Comparison of ENCODE assay signal across 8 mouse cellular contexts in genomic region chr1:170868107-170868904, GRCm38 (mm10). TPM values are rescaled to one million over a fixed set of nuclear protein-coding genes. Genes with fewer than 3 reads are reported as not detected.
DNase-seq lines count a peak whose midpoint lies in the region.

No protein-coding gene starts in this region.

- peaks cover 36% of the 10 kb centered on the region for H3K4me1 ChIP-seq in megakaryocyte, embryonic 14.5 days

- peak; percentile 52 to 64 for DNase-seq in adrenal gland, adult 18-20 months (ENCODE audit: low spot score in 2 of 2)
- peak; percentile 95 for DNase-seq in embryo, embryonic 10.5 days (ENCODE audit: low spot score)
- DNase-seq in gastrocnemius, postnatal 10 days: peak; percentile 27
- DNase-seq in induced T-regulatory cell, adult 2 months (ENCODE audit: low read depth): peak; percentile 73
- peak; percentile 64 to 65 for DNase-seq in left cerebral cortex, adult 8-10 months (ENCODE audit: low spot score in 2 of 2)
- DNase-seq in right cerebral cortex, adult 2 months (ENCODE audit: low spot score in 2 of 2): peak; percentile 85 to 89
- peak; percentile 85 for DNase-seq in yolk sac, embryonic 10.5 days (ENCODE audit: low spot score)

- peak overlapping the region; percentile 95 for H3K4me3 ChIP-seq in megakaryocyte, embryonic 14.5 days (replicated peaks)

- no peaks in the 10 kb centered on the region for H3K27me3 ChIP-seq in megakaryocyte, embryonic 14.5 days (replicated peaks)

- no peaks in the 10 kb centered on the region for H3K9me3 ChIP-seq in megakaryocyte, embryonic 14.5 days

- H3K36me3 ChIP-seq in megakaryocyte, embryonic 14.5 days (replicated peaks; ENCODE audit: low read length): peaks cover 23% of the 10 kb centered on the region

RNA-seq across cellular contexts. Expression of gene Atf6, which starts 0.7 kb away (rescaled TPM):
- 10 to 100 TPM; 34.8 to 36.9 TPM for total RNA-seq in adrenal gland, adult 18-20 months (2021)
- 10 to 100 TPM; 17.2 to 17.5 TPM for total RNA-seq in gastrocnemius, postnatal 10 days (2021)
- total RNA-seq in left cerebral cortex, adult 8-10 months (2022): 10 to 100 TPM; 51.3 to 62.1 (median 55.1) TPM
- 3.1 and 4.8 TPM in 2 replicates for polyA plus RNA-seq in megakaryocyte, embryonic 14.5 days (2012; ENCODE audit: insufficient read depth, low replicate concordance)

RNA-seq across cellular contexts. Expression of gene Gm26620, which starts 16.6 kb away (rescaled TPM):
- under 1 TPM; 0.51 to 0.53 TPM for total RNA-seq in adrenal gland, adult 18-20 months (2021)
- under 1 TPM; 0.45 to 0.80 TPM for total RNA-seq in gastrocnemius, postnatal 10 days (2021)
- total RNA-seq in left cerebral cortex, adult 8-10 months (2022): under 1 TPM in 3 of 4 experiments, not detected in 1; 0.46 to 0.87 (median 0.48) TPM
- 3.3 and 14.1 TPM in 2 replicates for polyA plus RNA-seq in megakaryocyte, embryonic 14.5 days (2012; ENCODE audit: insufficient read depth, low replicate concordance)

RNA-seq across cellular contexts. Expression of gene Dusp12, which starts 17.0 kb away (rescaled TPM):
- 10 to 100 TPM; 13.5 to 18.2 TPM for total RNA-seq in adrenal gland, adult 18-20 months (2021)
- total RNA-seq in gastrocnemius, postnatal 10 days (2021): 1 to 10 TPM; 7.5 to 9.7 TPM
- 10 to 100 TPM; 17.1 to 23.1 (median 19.1) TPM for total RNA-seq in left cerebral cortex, adult 8-10 months (2022)
- polyA plus RNA-seq in megakaryocyte, embryonic 14.5 days (2012; ENCODE audit: insufficient read depth, low replicate concordance): 2.7 and 7.6 TPM in 2 replicates

RNA-seq across cellular contexts. Expression of gene Fcrlb, which starts 44.4 kb away (rescaled TPM):
- total RNA-seq in adrenal gland, adult 18-20 months (2021): not detected
- not detected for total RNA-seq in gastrocnemius, postnatal 10 days (2021)
- total RNA-seq in left cerebral cortex, adult 8-10 months (2022): 1 to 10 TPM in 3 of 4 experiments, under 1 TPM in 1; 0.46 to 1.3 (median 1.1) TPM
- polyA plus RNA-seq in megakaryocyte, embryonic 14.5 days (2012; ENCODE audit: insufficient read depth, low replicate concordance): 1.4 TPM in 1 of 2 replicates, not detected in the other

RNA-seq across cellular contexts. Expression of gene Fcrla, which starts 59.1 kb away (rescaled TPM):
- under 1 TPM in 1 of 2 experiments, not detected in 1; 0.54 TPM for total RNA-seq in adrenal gland, adult 18-20 months (2021)
- total RNA-seq in gastrocnemius, postnatal 10 days (2021): 1 to 10 TPM in 1 of 2 experiments, under 1 TPM in 1; 0.28 to 1.8 TPM
- total RNA-seq in left cerebral cortex, adult 8-10 months (2022): not detected
- not detected in 2 replicates for polyA plus RNA-seq in megakaryocyte, embryonic 14.5 days (2012; ENCODE audit: insufficient read depth, low replicate concordance)

Comparison
In these comparisons a context has a peak if more than half of its experiments do, and no peak if none do; other contexts are left out.
1. Peak in every context shown above with its lines: DNase-seq and H3K4me3 ChIP-seq.
2. DNase-seq: peak in every context shown above with its lines; median percentile 95 in embryo, embryonic 10.5 days; 87 in right cerebral cortex, adult 2 months; 85 in yolk sac, embryonic 10.5 days; 73 in induced T-regulatory cell, adult 2 months; 64 in left cerebral cortex, adult 8-10 months; 58 in adrenal gland, adult 18-20 months; 27 in gastrocnemius, postnatal 10 days.